Mouse (Mus musculus) forebrain, postnatal 0 days (tissue): Measurements from ENCODE around the gene Smc3. TPM values are rescaled to one million over a fixed set of nuclear protein-coding genes. Genes with fewer than 3 reads are reported as not detected.

ENCODE experiments used
- ATAC-seq: fragments of 200-750 bp; cut with Nextera tagmentation; 2 replicates; pipeline ENCODE4 v1.8.0; 2017; ENCODE audit warnings: mild to moderate bottlenecking, moderate library complexity
- DNase-seq: peaks from one replicate; pipeline ENCODE4 v3.0.0-alpha.2; 2015
- H3K27ac ChIP-seq: fragments of 300-500 bp; sonication (generic); 2 replicates; pipeline ENCODE4 v1.5.1; 2014; ENCODE audit warnings: low read depth, mild to moderate bottlenecking, antibody characterized with exemption, low read length, moderate library complexity, mixed read lengths
- H3K27me3 ChIP-seq: fragments of 300-500 bp; sonication (generic); 2 replicates; pipeline ENCODE4 v1.6.1; 2014; ENCODE audit warnings: mild to moderate bottlenecking, low read length, mixed read lengths; ENCODE audit not compliant: insufficient read depth
- H3K36me3 ChIP-seq: fragments of 300-500 bp; sonication (generic); 2 replicates; pipeline ENCODE4 v1.6.1; 2014; ENCODE audit warnings: mild to moderate bottlenecking, moderate library complexity; ENCODE audit not compliant: insufficient read depth
- H3K4me1 ChIP-seq: fragments of 300-500 bp; sonication (generic); 2 replicates; pipeline ENCODE4 v1.6.1; 2014; ENCODE audit warnings: antibody characterized with exemption; ENCODE audit not compliant: insufficient read depth
- H3K4me2 ChIP-seq: fragments of 300-500 bp; sonication (generic); 2 replicates; pipeline ENCODE4 v1.6.1; 2014; ENCODE audit warnings: low read depth, mild to moderate bottlenecking, moderate library complexity
- H3K4me3 ChIP-seq: fragments of 300-500 bp; sonication (generic); 2 replicates; pipeline ENCODE4 v1.5.1; 2014; ENCODE audit warnings: low read depth, low read length, mixed read lengths
- H3K9ac ChIP-seq: fragments of 300-500 bp; sonication (generic); 2 replicates; pipeline ENCODE4 v1.6.1; 2014; ENCODE audit warnings: mild to moderate bottlenecking
- H3K9me3 ChIP-seq: fragments of 300-500 bp; sonication (generic); 2 replicates; pipeline ENCODE4 v1.6.1; 2016; ENCODE audit warnings: low read length
- CTCF ChIP-seq: sonication (generic); IDR thresholded peaks from 2 replicates; pipeline ENCODE4 v1.5.1; 2016; ENCODE audit warnings: antibody characterized with exemption, control low read depth, low read depth
- WGBS: fragments of 180-500 bp; shearing (Covaris S2); extraction: QIAGEN DNeasy Blood & Tissue Kit; methylation state at CpG from one replicate; pipeline ENCODE4 v1.1.7; 2014; 5-methylcytosine and 5-hydroxymethylcytosine counted together
- polyA plus RNA-seq: library from polyadenylated mRNA; unstranded; fragments of >200 nt; fragmentation: Nextera tagmentation; extraction: Ambion mirVana; gene quantifications from 2 replicates; pipeline ENCODE4 v1.2.1, GENCODE M21; 2015
- total RNA-seq: library from RNA; depleted of rRNA; stranded (reverse); fragments of >200 nt; gene quantifications from 2 replicates; pipeline ENCODE4 v1.2.3, GENCODE M21; 2014

Smc3 gene
- total and polyA plus RNA-seq, 2 experiments from 2014 or later, result 41.4 to 47.0 TPM

- Histone ChIP-seq H3K36me3 (peaks cover 6% of the 10 kb centered on the region; the same call in 1 of the 2 replicates), H3K9me3 (no peaks in the 10 kb centered on the region), H3K27ac (peak overlapping the region; percentile 97), H3K9ac (peak overlapping the region; percentile 89), H3K27me3 (no peaks in the 10 kb centered on the region), H3K4me1 (peaks cover 11% of the 10 kb centered on the region), H3K4me2 (peak overlapping the region; percentile 88), H3K4me3 (peak overlapping the region; percentile 84)
- DNase-seq (peak; percentile 70), ATAC-seq (peak; percentile 71)
- TF ChIP-seq CTCF, result no peak
- WGBS, result 6% methylated on average over 67 of the region's 82 CpGs
These were observed 558 bp downstream of the Smc3 start for GRCm38 (mm10) chr19:53600549-53601362.

GRCm38 (mm10) chr19:53601363-53601655 is 1.1 kb downstream of the Smc3 start:
- H3K9me3 ChIP-seq, result no peaks in the 10 kb centered on the region
- TF ChIP-seq CTCF, result no peak
- 10% methylated on average over 11 of the region's 11 CpGs for WGBS
- peak overlapping the region; percentile 89 for H3K9ac ChIP-seq
- peak overlapping the region; percentile 97 for H3K27ac ChIP-seq
- H3K4me1 ChIP-seq, result peaks cover 11% of the 10 kb centered on the region
- peak overlapping the region; percentile 84 for H3K4me3 ChIP-seq
- H3K27me3 ChIP-seq, result no peaks in the 10 kb centered on the region
- H3K4me2 ChIP-seq, result peak overlapping the region; percentile 88
- ATAC-seq, result no peak
- peaks cover 10% of the 10 kb centered on the region for H3K36me3 ChIP-seq
- DNase-seq, result no peak

DNA sequence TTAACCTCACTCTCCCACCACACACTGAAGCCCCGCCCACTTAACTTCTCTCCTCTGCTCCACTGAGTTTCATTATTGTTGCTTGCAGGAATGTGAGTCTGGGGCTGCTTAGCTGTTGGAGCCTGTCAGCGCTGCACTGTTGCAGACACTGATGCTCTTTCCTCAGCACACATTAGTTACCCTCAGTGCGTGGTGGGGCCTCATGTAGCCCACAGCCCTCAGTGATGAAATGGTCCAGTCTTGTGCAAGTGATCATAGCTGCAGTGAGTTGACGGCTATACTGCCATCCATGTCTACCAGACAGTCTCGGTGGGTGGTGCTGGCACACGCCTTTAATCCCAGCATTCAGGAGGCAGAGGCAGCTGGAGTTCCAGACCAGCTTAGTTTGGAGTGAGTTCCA is 8.7 kb downstream of the Smc3 start:
- no peak for DNase-seq
- peaks cover 13% of the 10 kb centered on the region for H3K36me3 ChIP-seq
- no peak overlapping the region for H3K9ac ChIP-seq

GRCm38 (mm10) chr19:53621681-53622080 is 21.5 kb downstream of the Smc3 start:
- 91% methylated on average over 13 of the region's 13 CpGs for WGBS
- no peak overlapping the region for H3K4me3 ChIP-seq
- no peaks in the 10 kb centered on the region for H3K9me3 ChIP-seq
- no peaks in the 10 kb centered on the region for H3K4me1 ChIP-seq
- ATAC-seq, result no peak
- no peak overlapping the region for H3K27ac ChIP-seq
- TF ChIP-seq CTCF, result no peak
- DNase-seq, result no peak
- peaks cover 55% of the 10 kb centered on the region for H3K36me3 ChIP-seq
- H3K27me3 ChIP-seq, result no peaks in the 10 kb centered on the region
- no peak overlapping the region for H3K4me2 ChIP-seq
- no peak overlapping the region for H3K9ac ChIP-seq

More for the DNA sequence above, 8.7 kb downstream of the Smc3 start:
- Histone ChIP-seq H3K4me3 (no peak overlapping the region), H3K9me3 (no peaks in the 10 kb centered on the region), H3K4me2 (no peak overlapping the region), H3K27ac (no peak overlapping the region), H3K4me1 (no peaks in the 10 kb centered on the region), H3K27me3 (no peaks in the 10 kb centered on the region)
- TF ChIP-seq CTCF, result no peak
- 46% methylated on average over 6 of the region's 6 CpGs for WGBS
- ATAC-seq, result no peak

DNA sequence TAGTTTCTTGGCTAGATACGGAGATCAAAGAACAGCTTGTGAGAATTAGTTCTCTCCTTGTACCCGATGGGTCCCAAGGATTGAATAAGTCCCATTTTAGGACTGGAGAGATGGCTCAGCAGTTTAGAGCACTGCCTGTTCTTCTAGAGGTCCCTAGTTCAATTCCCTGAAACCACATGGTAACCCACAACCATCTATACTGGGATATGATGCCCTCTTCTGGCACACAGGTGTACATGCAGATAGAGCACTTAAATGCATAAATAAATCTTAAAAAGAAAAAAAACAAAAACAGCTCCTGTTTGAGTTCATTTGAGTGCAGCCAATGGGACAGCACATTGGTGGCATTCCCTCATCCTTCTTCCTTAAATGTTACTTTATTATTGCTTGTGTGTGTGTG is 37.8 kb downstream of the Smc3 start:
- Histone ChIP-seq H3K4me3 (no peak overlapping the region), H3K27me3 (no peaks in the 10 kb centered on the region), H3K9me3 (no peaks in the 10 kb centered on the region), H3K4me2 (no peak overlapping the region), H3K9ac (no peak overlapping the region), H3K4me1 (no peaks in the 10 kb centered on the region), H3K36me3 (peaks cover 67% of the 10 kb centered on the region), H3K27ac (no peak overlapping the region)
- ATAC-seq (no peak), DNase-seq (no peak)
- TF ChIP-seq CTCF, result peak; percentile 50
- WGBS, result 91% methylated on average over 2 of the region's 2 CpGs

- Histone ChIP-seq H3K9ac (no peak overlapping the region), H3K4me3 (no peak overlapping the region), H3K27ac (no peak overlapping the region), H3K9me3 (no peaks in the 10 kb centered on the region), H3K27me3 (no peaks in the 10 kb centered on the region), H3K4me2 (no peak overlapping the region), H3K36me3 (peaks cover 64% of the 10 kb centered on the region), H3K4me1 (no peaks in the 10 kb centered on the region)
- WGBS, result 91% methylated on average over 8 of the region's 8 CpGs
- DNase-seq, result no peak
- ATAC-seq, result no peak
- no peak for TF ChIP-seq CTCF
These were observed 38.5 kb downstream of the Smc3 start for GRCm38 (mm10) chr19:53638727-53639126.

DNA sequence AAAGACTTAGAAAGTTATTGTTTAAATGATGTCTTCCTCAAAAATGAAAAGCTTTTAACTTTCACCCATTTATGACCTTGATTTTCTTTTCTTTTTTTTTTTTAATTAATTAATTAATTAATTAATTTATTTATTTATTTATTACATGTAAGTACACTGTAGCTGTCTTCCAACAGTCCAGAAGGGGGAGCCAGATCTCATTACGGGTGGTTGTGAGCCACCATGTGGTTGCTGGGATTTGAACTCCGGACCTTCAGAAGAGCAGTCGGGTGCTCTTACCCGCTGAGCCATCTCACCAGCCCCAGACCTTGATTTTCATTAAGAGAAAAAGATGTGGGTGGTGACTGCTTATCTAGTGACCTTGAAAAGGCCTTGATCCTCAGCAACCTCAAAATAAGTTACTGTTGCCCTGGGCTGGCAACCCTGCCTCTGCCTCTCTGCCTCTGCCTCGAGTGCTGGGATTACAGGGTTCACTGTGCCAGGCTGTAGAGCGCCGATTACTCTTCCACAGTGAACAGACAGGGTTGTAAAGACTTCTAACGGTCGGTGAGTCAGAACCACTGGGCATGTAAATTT is 43.9 kb downstream of the Smc3 start:
- H3K4me1 ChIP-seq, result no peaks in the 10 kb centered on the region
- H3K4me3 ChIP-seq, result no peak overlapping the region
- WGBS, result 88% methylated on average over 9 of the region's 9 CpGs
- no peaks in the 10 kb centered on the region for H3K27me3 ChIP-seq
- no peak for TF ChIP-seq CTCF
- no peak overlapping the region for H3K27ac ChIP-seq
- H3K9ac ChIP-seq, result no peak overlapping the region
- ATAC-seq, result no peak
- no peak overlapping the region for H3K4me2 ChIP-seq
- H3K36me3 ChIP-seq, result peaks cover 51% of the 10 kb centered on the region
- no peaks in the 10 kb centered on the region for H3K9me3 ChIP-seq
- no peak for DNase-seq
